Mouse (Mus musculus): ENCODE results near the gene Nfil3.

GRCm38 (mm10) chr13:53017983-53018382 is 37.1 kb upstream of the Nfil3 start:
- TF ChIP-seq CTCF (IDR thresholded peaks at IDR 0.05; ENCODE audit: low read depth, low read length), result no peak
- TF ChIP-seq GATA1 (IDR thresholded peaks at IDR 0.05; ENCODE audit: borderline replicate concordance, low read length), result no peak
- TF ChIP-seq TAL1 (conservative IDR thresholded peaks at IDR 0.05; ENCODE audit: low read depth, low read length), result no peak
